Mouse (Mus musculus) activated CD4-positive, CD25-positive, alpha-beta regulatory T cell, adult 4 months (primary cell): ENCODE data around the gene Ctdnep1. TPM values are rescaled to one million over a fixed set of nuclear protein-coding genes. Genes with fewer than 3 reads are reported as not detected.
"Not testable (repeated sequence)": the region's sequence is repeated elsewhere in the genome, so short reads cannot be mapped to it uniquely, and the experiment has no call there.

Experiments used
- ATAC-seq: one replicate; pipeline ENCODE4 v1.8.0; 2017
- polyA plus RNA-seq, 2 experiments: library from polyadenylated mRNA; unstranded; fragments of 100-300 nt; shearing (Covaris generic); gene quantifications; one replicate each; pipeline ENCODE4 v1.2.1; 2017

The Ctdnep1 gene
- polyA plus RNA-seq, 2 experiments from 2014 or later = 21.4 to 24.8 TPM

- ATAC-seq = no peak
Measured at GRCm38 (mm10) chr11:69952274-69952673, 28.7 kb upstream of the Ctdnep1 start.

GRCm38 (mm10) chr11:69953267-69953915, 27.6 kb upstream of the Ctdnep1 start:
- ATAC-seq = no peak

GRCm38 (mm10) chr11:69955618-69956017, 25.3 kb upstream of the Ctdnep1 start:
- not testable (repeated sequence) for ATAC-seq

- no peak for ATAC-seq
Measured at GRCm38 (mm10) chr11:69956218-69956617, 24.7 kb upstream of the Ctdnep1 start.

- ATAC-seq = no peak
Measured at GRCm38 (mm10) chr11:69960616-69961015, 20.3 kb upstream of the Ctdnep1 start.

- no peak for ATAC-seq
Measured at GRCm38 (mm10) chr11:69961841-69962240, 19.1 kb upstream of the Ctdnep1 start.

- ATAC-seq = no peak
Measured at GRCm38 (mm10) chr11:69964650-69965270, 16.2 kb upstream of the Ctdnep1 start, which contains the start of gene Cldn7. Cldn7 (plus strand) TSS chr11:69964779.

- ATAC-seq = no peak
Measured at GRCm38 (mm10) chr11:69965271-69966005, 15.5 kb upstream of the Ctdnep1 start.

- ATAC-seq = no peak
Measured at GRCm38 (mm10) chr11:69966006-69966859, 14.7 kb upstream of the Ctdnep1 start.

GRCm38 (mm10) chr11:69966860-69967517, 14.0 kb upstream of the Ctdnep1 start:
- no peak for ATAC-seq

GRCm38 (mm10) chr11:69968793-69969192, 12.2 kb upstream of the Ctdnep1 start:
- no peak for ATAC-seq

- no peak for ATAC-seq
Measured at GRCm38 (mm10) chr11:69970222-69970621, 10.7 kb upstream of the Ctdnep1 start.

GRCm38 (mm10) chr11:69970775-69971174, 10.2 kb upstream of the Ctdnep1 start:
- no peak for ATAC-seq

GRCm38 (mm10) chr11:69974907-69975306, 6.0 kb upstream of the Ctdnep1 start:
- no peak for ATAC-seq

- no peak for ATAC-seq
Measured at GRCm38 (mm10) chr11:69976271-69976670, 4.7 kb upstream of the Ctdnep1 start.

GRCm38 (mm10) chr11:69979827-69980195, 1.1 kb upstream of the Ctdnep1 start:
- ATAC-seq = no peak

GRCm38 (mm10) chr11:69980196-69981140, 488 bp upstream of the Ctdnep1 start:
- ATAC-seq = peak; percentile 78

- no peak for ATAC-seq
Measured at GRCm38 (mm10) chr11:69982225-69982624, 1.3 kb downstream of the Ctdnep1 start, which contains the start of gene Elp5. Elp5 (minus strand) TSS chr11:69982517.

GRCm38 (mm10) chr11:69982877-69983276, 1.9 kb downstream of the Ctdnep1 start:
- ATAC-seq = no peak

GRCm38 (mm10) chr11:69983377-69983776, 2.4 kb downstream of the Ctdnep1 start:
- no peak for ATAC-seq

- ATAC-seq = no peak
Measured at GRCm38 (mm10) chr11:69984431-69984830, 3.5 kb downstream of the Ctdnep1 start.
